In the genomic region with DNA sequence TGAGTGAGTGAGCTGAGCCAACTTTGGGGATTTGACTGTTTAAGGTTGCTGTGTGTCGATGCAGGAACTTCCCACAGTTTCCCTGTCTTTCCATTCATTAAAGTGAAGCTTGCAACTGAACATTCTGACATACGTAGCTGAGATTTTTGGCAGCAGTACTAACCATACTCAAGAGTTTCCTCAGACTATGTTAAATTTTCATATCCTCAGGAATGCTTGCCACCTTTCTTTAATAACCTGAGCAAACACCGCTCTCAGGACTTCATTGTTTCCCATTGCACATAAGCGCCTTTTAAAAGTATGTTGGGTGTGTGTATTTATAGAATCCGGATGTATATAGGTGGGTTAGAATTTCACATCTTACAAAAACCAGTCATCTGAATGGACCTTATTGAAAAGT, we compare ENCODE assay signal across 15 mouse cellular contexts.
"Had no signal": no experiment of that assay in that cellular context is flagged by ENCODE, and none has a peak within 500 bp of the region (broad histone marks: within the 10 kb centered on the region; RNA-seq: fewer than 3 reads in every experiment).

No protein-coding gene starts in this region.

- H3K4me1 ChIP-seq: midbrain, embryonic 13.5 days; neural tube, embryonic 12.5 days had no signal

- H3K27me3 ChIP-seq: liver, embryonic 13.5 days; midbrain, embryonic 13.5 days; neural tube, embryonic 12.5 days; stomach, embryonic 15.5 days had no signal

- H3K9ac ChIP-seq: liver, embryonic 13.5 days; midbrain, embryonic 13.5 days; neural tube, embryonic 12.5 days; stomach, embryonic 15.5 days had no signal

- DNase-seq: kidney, adult 11 months; kidney, adult 9 months; kidney, postnatal 10 days; kidney, postnatal 4 days; liver; liver, embryonic 13.5 days; lung, adult 18-20 months; retina, postnatal 1 day; thymus, adult 2 months; thymus, postnatal 36 days had no signal

- ATAC-seq: hindbrain, postnatal 0 days; midbrain, embryonic 13.5 days had no signal

- H3K36me3 ChIP-seq: liver, embryonic 13.5 days; midbrain, embryonic 13.5 days; neural tube, embryonic 12.5 days; stomach, embryonic 15.5 days had no signal

- H3K9me3 ChIP-seq: liver, embryonic 13.5 days; midbrain, embryonic 13.5 days; neural tube, embryonic 12.5 days; stomach, embryonic 15.5 days had no signal

- H3K4me2 ChIP-seq: liver, embryonic 13.5 days; midbrain, embryonic 13.5 days; neural tube, embryonic 12.5 days; stomach, embryonic 15.5 days had no signal

- H3K27ac ChIP-seq: hindbrain, postnatal 0 days; layer of hippocampus, adult 2 months; liver, embryonic 13.5 days; midbrain, embryonic 13.5 days; neural tube, embryonic 12.5 days; stomach, embryonic 15.5 days had no signal

- H3K4me3 ChIP-seq: layer of hippocampus, adult 2 months; liver, embryonic 13.5 days; midbrain, embryonic 13.5 days; neural tube, embryonic 12.5 days; stomach, embryonic 15.5 days had no signal
